Mouse (Mus musculus) embryonic facial prominence, embryonic 12.5 days (tissue): ENCODE measurements around the gene Nrg3. TPM values are rescaled to one million over a fixed set of nuclear protein-coding genes. Genes with fewer than 3 reads are reported as not detected.

ENCODE experiments used
- ATAC-seq: fragments of 200-750 bp; cut with Nextera tagmentation; 2 replicates; pipeline ENCODE4 v1.8.0; 2017; ENCODE audit not compliant: insufficient number of reproducible peaks, insufficient read depth, low FRiP score, low TSS enrichment
- H3K27ac ChIP-seq: fragments of 300-500 bp; sonication (generic); 2 replicates; pipeline ENCODE4 v1.5.1; 2016; ENCODE audit warnings: mild to moderate bottlenecking
- H3K27me3 ChIP-seq: fragments of 300-500 bp; sonication (generic); 2 replicates; pipeline ENCODE4 v1.6.1; 2016; ENCODE audit warnings: mild to moderate bottlenecking, moderate library complexity
- H3K36me3 ChIP-seq: fragments of 300-500 bp; sonication (generic); 2 replicates; pipeline ENCODE4 v1.6.1; 2016; ENCODE audit warnings: mild to moderate bottlenecking
- H3K4me1 ChIP-seq: fragments of 300-500 bp; sonication (generic); 2 replicates; pipeline ENCODE4 v1.6.1; 2016
- H3K4me2 ChIP-seq: fragments of 300-500 bp; sonication (generic); replicated peaks from 2 replicates; pipeline ENCODE4 v1.6.1; 2016; ENCODE audit warnings: mild to moderate bottlenecking, moderate library complexity
- H3K4me3 ChIP-seq: fragments of 300-500 bp; sonication (generic); 2 replicates; pipeline ENCODE4 v1.5.1; 2016; ENCODE audit warnings: mild to moderate bottlenecking
- H3K9ac ChIP-seq: fragments of 300-500 bp; sonication (generic); 2 replicates; pipeline ENCODE4 v1.6.1; 2016; ENCODE audit warnings: mild to moderate bottlenecking, moderate library complexity
- H3K9me3 ChIP-seq: fragments of 300-500 bp; sonication (generic); 2 replicates; pipeline ENCODE4 v1.6.1; 2016; ENCODE audit warnings: mild to moderate bottlenecking, moderate library complexity
- WGBS: fragments of 180-500 bp; shearing (Covaris S2); methylation state at CpG from one replicate; pipeline ENCODE4 v1.1.7; 2016; 5-methylcytosine and 5-hydroxymethylcytosine counted together
- polyA plus RNA-seq: library from polyadenylated mRNA; unstranded; fragments of >200 nt; fragmentation: Nextera tagmentation; extraction: Ambion mirVana; gene quantifications from 2 replicates; pipeline ENCODE4 v1.2.1, GENCODE M21; 2016

The Nrg3 gene
- polyA plus RNA-seq, 1 experiment from 2014 or later: 0.83 TPM

DNA sequence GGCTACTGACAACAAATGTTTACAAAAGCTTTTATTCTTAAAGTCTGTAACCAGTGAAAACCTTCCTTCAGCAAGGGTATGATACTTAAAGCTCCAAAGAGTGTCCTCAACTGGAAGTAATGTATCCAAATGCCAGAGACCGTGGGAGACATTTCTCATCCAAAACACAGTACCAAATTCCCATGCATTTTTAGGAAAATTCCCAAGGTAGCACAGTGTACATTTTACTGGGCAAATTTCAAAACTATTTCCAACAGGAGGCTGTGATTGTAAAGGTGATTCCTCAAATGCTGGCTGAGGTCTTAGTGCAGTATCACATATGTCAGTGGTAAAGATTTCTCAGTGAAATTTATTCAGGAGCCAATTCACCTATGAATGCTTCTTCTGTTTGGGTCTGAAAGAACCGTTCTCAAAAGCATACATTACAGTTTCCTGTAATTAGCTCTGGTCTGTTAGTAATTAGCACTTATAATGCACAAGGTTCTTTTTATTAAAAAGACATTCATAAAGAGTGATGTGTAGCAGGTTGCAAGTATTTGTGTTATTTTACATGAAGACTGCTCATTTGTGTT, 536.3 kb downstream of the Nrg3 start:
- H3K9me3 ChIP-seq: no peaks in the 10 kb centered on the region
- no peaks in the 10 kb centered on the region for H3K36me3 ChIP-seq
- H3K4me2 ChIP-seq: no peak overlapping the region
- H3K27ac ChIP-seq: no peak overlapping the region
- H3K9ac ChIP-seq: no peak overlapping the region
- WGBS: 29% methylated on average over 2 of the region's 2 CpGs
- ATAC-seq: no peak
- H3K4me3 ChIP-seq: no peak overlapping the region
- H3K27me3 ChIP-seq: no peaks in the 10 kb centered on the region
- no peaks in the 10 kb centered on the region for H3K4me1 ChIP-seq

GRCm38 (mm10) chr14:38923652-38924051, 549.2 kb downstream of the Nrg3 start:
- Histone ChIP-seq H3K36me3 (no peaks in the 10 kb centered on the region), H3K27ac (no peak overlapping the region), H3K4me2 (no peak overlapping the region), H3K4me3 (no peak overlapping the region), H3K9ac (no peak overlapping the region), H3K27me3 (no peaks in the 10 kb centered on the region), H3K4me1 (no peaks in the 10 kb centered on the region), H3K9me3 (no peaks in the 10 kb centered on the region)
- no peak for ATAC-seq
- 83% methylated on average over 1 of the region's 1 CpGs for WGBS

- H3K9ac ChIP-seq: no peak overlapping the region
- H3K9me3 ChIP-seq: no peaks in the 10 kb centered on the region
- H3K27ac ChIP-seq: no peak overlapping the region
- 87% methylated on average over 2 of the region's 2 CpGs for WGBS
- no peaks in the 10 kb centered on the region for H3K36me3 ChIP-seq
- no peaks in the 10 kb centered on the region for H3K27me3 ChIP-seq
- no peaks in the 10 kb centered on the region for H3K4me1 ChIP-seq
- no peak overlapping the region for H3K4me2 ChIP-seq
- H3K4me3 ChIP-seq: no peak overlapping the region
- no peak for ATAC-seq
Observed at GRCm38 (mm10) chr14:38920800-38921199, 552.1 kb downstream of the Nrg3 start.

DNA sequence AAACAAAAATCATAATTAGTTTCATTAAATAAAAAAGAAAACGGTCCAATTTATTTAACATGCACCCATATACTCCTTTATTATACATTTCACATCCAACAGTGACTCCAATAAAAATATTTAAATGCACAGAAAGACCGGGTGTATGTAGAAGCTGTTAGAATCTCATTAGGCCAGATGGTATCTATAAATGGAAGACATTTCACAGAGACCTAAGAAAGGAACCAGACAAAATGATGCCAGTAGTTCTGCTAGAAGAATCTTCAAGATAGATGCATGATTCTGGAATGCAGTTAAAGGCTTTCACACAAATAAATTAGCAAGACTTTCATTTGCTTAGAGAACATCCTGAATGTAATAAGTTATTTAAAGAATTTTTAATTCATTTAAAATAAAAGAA, 602.3 kb downstream of the Nrg3 start:
- H3K4me1 ChIP-seq: no peaks in the 10 kb centered on the region
- H3K9ac ChIP-seq: no peak overlapping the region
- WGBS: 69% methylated on average over 2 of the region's 2 CpGs
- H3K9me3 ChIP-seq: no peaks in the 10 kb centered on the region
- no peak for ATAC-seq
- H3K4me2 ChIP-seq: no peak overlapping the region
- H3K4me3 ChIP-seq: no peak overlapping the region
- H3K36me3 ChIP-seq: no peaks in the 10 kb centered on the region
- H3K27ac ChIP-seq: no peak overlapping the region
- no peaks in the 10 kb centered on the region for H3K27me3 ChIP-seq

DNA sequence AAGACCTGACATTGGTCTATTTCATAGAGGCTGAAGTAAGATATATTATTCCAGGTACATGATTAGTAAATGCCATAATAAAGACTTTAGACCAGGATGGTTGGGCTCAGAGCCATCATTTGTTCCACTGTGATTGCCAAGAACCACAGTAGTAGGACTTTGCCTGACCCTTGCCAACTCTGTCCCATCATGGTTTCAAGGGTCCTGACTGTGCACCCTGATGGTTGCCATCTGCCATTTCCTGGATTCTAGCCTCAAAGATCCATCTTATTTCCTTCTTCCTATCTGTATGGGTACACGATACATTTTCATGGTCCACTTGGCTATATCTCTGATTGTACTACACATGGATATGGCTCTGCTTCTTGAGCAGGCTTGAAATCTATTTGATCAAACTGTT, 625.3 kb downstream of the Nrg3 start:
- Histone ChIP-seq H3K36me3 (no peaks in the 10 kb centered on the region), H3K4me3 (no peak overlapping the region), H3K4me1 (no peaks in the 10 kb centered on the region), H3K27ac (no peak overlapping the region), H3K9me3 (no peaks in the 10 kb centered on the region), H3K27me3 (no peaks in the 10 kb centered on the region), H3K9ac (no peak overlapping the region), H3K4me2 (no peak overlapping the region)
- no peak for ATAC-seq
- 82% methylated on average over 1 of the region's 1 CpGs for whole genome bisulfite sequencing

DNA sequence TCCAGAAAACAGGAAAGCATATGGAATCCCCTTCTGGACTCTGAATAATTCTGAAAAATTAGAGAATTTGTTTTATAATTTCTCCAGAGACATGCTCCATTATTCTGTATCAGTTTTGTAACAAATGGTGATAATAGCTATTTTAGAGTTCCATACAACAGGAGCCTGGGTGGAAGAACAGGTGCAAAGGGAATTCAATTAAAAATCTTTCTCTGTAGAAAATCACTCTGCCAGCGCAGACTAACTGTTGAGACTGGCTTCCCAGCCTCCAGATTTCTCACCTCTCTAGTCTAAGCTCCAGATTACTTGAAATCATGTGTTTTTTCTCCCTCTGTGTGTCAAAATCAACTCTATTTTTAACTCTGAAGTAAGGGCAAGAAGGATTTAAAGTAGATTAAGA, 625.8 kb downstream of the Nrg3 start:
- Histone ChIP-seq H3K4me3 (no peak overlapping the region), H3K27me3 (no peaks in the 10 kb centered on the region), H3K36me3 (no peaks in the 10 kb centered on the region), H3K4me1 (no peaks in the 10 kb centered on the region), H3K9me3 (no peaks in the 10 kb centered on the region), H3K9ac (no peak overlapping the region), H3K27ac (no peak overlapping the region), H3K4me2 (no peak overlapping the region)
- 88% methylated on average over 1 of the region's 1 CpGs for WGBS
- ATAC-seq: no peak

DNA sequence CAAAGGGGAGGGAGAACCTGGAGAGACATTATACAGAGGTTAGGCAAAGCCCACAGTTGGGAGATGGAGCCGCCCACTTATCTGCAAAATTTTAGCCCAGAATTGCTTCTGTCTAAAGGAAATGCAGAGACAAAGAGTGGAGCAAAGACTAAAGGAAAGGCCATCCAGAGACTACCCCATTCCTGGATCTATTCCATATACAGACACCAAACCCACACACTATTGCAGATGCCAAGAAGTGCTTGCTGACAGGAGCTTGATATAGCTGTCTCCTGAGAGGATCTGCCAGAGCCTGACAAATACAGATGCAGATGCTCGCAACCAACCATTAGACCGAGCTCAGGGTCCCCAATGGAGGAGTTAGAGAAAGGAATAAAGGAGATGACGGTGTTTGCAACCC, 637.9 kb downstream of the Nrg3 start:
- H3K9ac ChIP-seq: no peak overlapping the region
- no peaks in the 10 kb centered on the region for H3K36me3 ChIP-seq
- no peaks in the 10 kb centered on the region for H3K4me1 ChIP-seq
- ATAC-seq: no peak
- no peaks in the 10 kb centered on the region for H3K9me3 ChIP-seq
- no peaks in the 10 kb centered on the region for H3K27me3 ChIP-seq
- WGBS: 87% methylated on average over 4 of the region's 4 CpGs
- no peak overlapping the region for H3K4me3 ChIP-seq
- H3K27ac ChIP-seq: no peak overlapping the region
- H3K4me2 ChIP-seq: no peak overlapping the region

GRCm38 (mm10) chr14:38824891-38825290, 648.0 kb downstream of the Nrg3 start:
- Histone ChIP-seq H3K4me2 (no peak overlapping the region), H3K4me3 (no peak overlapping the region), H3K27ac (no peak overlapping the region), H3K9ac (no peak overlapping the region), H3K4me1 (no peaks in the 10 kb centered on the region), H3K27me3 (no peaks in the 10 kb centered on the region), H3K9me3 (no peaks in the 10 kb centered on the region), H3K36me3 (no peaks in the 10 kb centered on the region)
- WGBS: 88% methylated on average over 1 of the region's 1 CpGs
- no peak for ATAC-seq

GRCm38 (mm10) chr14:38797027-38797426, 675.9 kb downstream of the Nrg3 start:
- no peak for ATAC-seq

GRCm38 (mm10) chr14:38775291-38776116, 697.4 kb downstream of the Nrg3 start:
- Histone ChIP-seq H3K4me2 (no peak overlapping the region), H3K4me1 (no peaks in the 10 kb centered on the region), H3K36me3 (no peaks in the 10 kb centered on the region), H3K27me3 (no peaks in the 10 kb centered on the region), H3K9me3 (no peaks in the 10 kb centered on the region), H3K4me3 (no peak overlapping the region), H3K27ac (no peak overlapping the region), H3K9ac (no peak overlapping the region)
- 80% methylated on average over 5 of the region's 5 CpGs for WGBS
- ATAC-seq: no peak

More at GRCm38 (mm10) chr14:38797027-38797426, 675.9 kb downstream of the Nrg3 start:
- H3K27ac ChIP-seq: no peak overlapping the region
- WGBS: 73% methylated on average over 3 of the region's 3 CpGs
- H3K9ac ChIP-seq: no peak overlapping the region
- no peaks in the 10 kb centered on the region for H3K4me1 ChIP-seq
- no peak overlapping the region for H3K4me2 ChIP-seq
- no peaks in the 10 kb centered on the region for H3K36me3 ChIP-seq
- no peak overlapping the region for H3K4me3 ChIP-seq
- no peaks in the 10 kb centered on the region for H3K27me3 ChIP-seq
- no peaks in the 10 kb centered on the region for H3K9me3 ChIP-seq

- H3K36me3 ChIP-seq: no peaks in the 10 kb centered on the region
- H3K9me3 ChIP-seq: no peaks in the 10 kb centered on the region
- 56% methylated on average over 1 of the region's 1 CpGs for WGBS
- no peaks in the 10 kb centered on the region for H3K4me1 ChIP-seq
- no peak overlapping the region for H3K9ac ChIP-seq
- H3K4me3 ChIP-seq: no peak overlapping the region
- H3K27ac ChIP-seq: no peak overlapping the region
- no peak overlapping the region for H3K4me2 ChIP-seq
- no peaks in the 10 kb centered on the region for H3K27me3 ChIP-seq
- no peak for ATAC-seq
Observed at GRCm38 (mm10) chr14:38774811-38775210, 698.1 kb downstream of the Nrg3 start.

DNA sequence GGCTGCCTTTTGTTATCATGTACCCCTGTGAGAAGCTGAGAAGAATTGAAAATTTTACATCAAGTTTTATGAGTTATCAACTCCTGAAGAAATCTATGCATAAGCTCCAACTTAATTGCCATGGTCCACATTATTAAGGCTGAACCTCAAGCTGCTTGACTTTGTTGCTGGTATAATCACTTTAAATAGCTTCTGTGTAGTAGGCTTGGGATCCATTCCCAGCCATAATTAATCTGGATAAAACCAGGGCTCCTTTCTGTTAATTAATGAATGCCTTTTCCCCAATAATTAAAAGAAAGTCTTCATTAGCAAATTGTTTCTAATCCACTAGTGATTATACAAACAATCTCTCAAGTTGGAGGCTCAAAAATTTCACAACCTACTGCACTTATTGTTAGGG, 742.4 kb downstream of the Nrg3 start:
- Histone ChIP-seq H3K4me2 (no peak overlapping the region), H3K36me3 (no peaks in the 10 kb centered on the region), H3K27ac (no peak overlapping the region), H3K27me3 (no peaks in the 10 kb centered on the region), H3K9me3 (no peaks in the 10 kb centered on the region), H3K9ac (no peak overlapping the region), H3K4me3 (no peak overlapping the region), H3K4me1 (no peaks in the 10 kb centered on the region)
- ATAC-seq: no peak
